Mouse (Mus musculus) CH12.LX (cell line): ENCODE results near the gene Olfr556. TPM values are rescaled to one million over a fixed set of nuclear protein-coding genes. Genes with fewer than 3 reads are reported as not detected.
"Not testable (repeated sequence)": the region's sequence is repeated elsewhere in the genome, so short reads cannot be mapped to it uniquely, and the experiment has no call there.

ENCODE experiments used
- DNase-seq: peaks from one replicate; pipeline ENCODE4 v3.0.0-alpha.2; 2013; ENCODE audit errors: extremely low read depth
- H3K27ac ChIP-seq: 2 replicates; pipeline ENCODE4 v1.5.1; 2012; ENCODE audit warnings: low read depth, mild to moderate bottlenecking, control low read depth, moderate library complexity; ENCODE audit not compliant: insufficient read depth
- H3K27me3 ChIP-seq: replicated peaks from 2 replicates; pipeline ENCODE3; 2012; ENCODE audit warnings: inconsistent platforms
- H3K36me3 ChIP-seq, 2 experiments: replicated peaks in 1 of 2; 2 replicates each; pipeline versions ENCODE3 to v1.6.1; 2012; ENCODE audit warnings: inconsistent platforms in 1 of 2, low read length in 1 of 2, mild to moderate bottlenecking in 1 of 2, mixed read lengths in 1 of 2, moderate library complexity in 1 of 2; ENCODE audit not compliant: control insufficient read depth in 1 of 2, insufficient read depth in 1 of 2
- H3K4me1 ChIP-seq, 2 experiments: 2 replicates each; pipeline ENCODE4 v1.6.1; 2012; ENCODE audit warnings: inconsistent platforms in 1 of 2, moderate library complexity in 1 of 2; ENCODE audit not compliant: insufficient read depth in 2 of 2, control insufficient read depth in 1 of 2
- H3K4me2 ChIP-seq: 2 replicates; pipeline ENCODE4 v1.6.1; 2012; ENCODE audit warnings: low read depth, mild to moderate bottlenecking, control low read depth; ENCODE audit not compliant: poor library complexity, insufficient read depth, severe bottlenecking
- H3K4me3 ChIP-seq, 3 experiments: fragments of 150-350 bp in 1 of 3; sonication (generic) in 1 of 3; replicated peaks in 1 of 3; 2 replicates each; pipeline versions ENCODE3 to v1.5.1; 2011 to 2012; ENCODE audit warnings: low read depth in 2 of 3, low read length in 2 of 3, mild to moderate bottlenecking in 2 of 3, moderate library complexity in 2 of 3, control low read depth in 1 of 3, improper control_type of control experiment in 1 of 3, inconsistent platforms in 1 of 3, mixed read lengths in 1 of 3; ENCODE audit not compliant: poor library complexity in 1 of 3
- H3K79me2 ChIP-seq: replicated peaks from 2 replicates; pipeline ENCODE4 v1.6.1; 2012; ENCODE audit warnings: mild to moderate bottlenecking, moderate library complexity; ENCODE audit not compliant: control insufficient read depth, poor library complexity, insufficient read depth, severe bottlenecking; ENCODE audit errors: extremely low read depth
- H3K9ac ChIP-seq: 2 replicates; pipeline ENCODE4 v1.6.1; 2012; ENCODE audit warnings: low read depth, mild to moderate bottlenecking, control low read depth, moderate library complexity; ENCODE audit not compliant: insufficient read depth
- H3K9me3 ChIP-seq: replicated peaks from 2 replicates; pipeline ENCODE3; 2012; ENCODE audit warnings: low read length, inconsistent platforms, mixed read lengths
- CHD2 ChIP-seq: IDR thresholded peaks from 2 replicates; pipeline ENCODE4 v1.6.1; 2011; ENCODE audit warnings: low read length, improper control_type of control experiment
- CTCF ChIP-seq, 2 experiments: IDR thresholded peaks in 1 of 2; conservative IDR thresholded peaks in 1 of 2; 2 replicates each; pipeline ENCODE4 v1.5.1; 2011 to 2012; ENCODE audit warnings: low read depth in 2 of 2, low read length in 2 of 2, improper control_type of control experiment in 1 of 2, inconsistent platforms in 1 of 2, mild to moderate bottlenecking in 1 of 2, moderate library complexity in 1 of 2
- E2F4 ChIP-seq: IDR thresholded peaks from 2 replicates; pipeline ENCODE4 v1.6.1; 2011; ENCODE audit warnings: low read depth, low read length, improper control_type of control experiment; ENCODE audit not compliant: insufficient replicate concordance
- EP300 ChIP-seq: IDR thresholded peaks from 2 replicates; pipeline ENCODE4 v1.6.1; 2011; ENCODE audit warnings: low read length, improper control_type of control experiment
- GABPA ChIP-seq: IDR thresholded peaks from 2 replicates; pipeline ENCODE4 v1.6.1; 2012; ENCODE audit warnings: low read depth, low read length, improper control_type of control experiment, inconsistent platforms; ENCODE audit not compliant: insufficient replicate concordance
- JUN ChIP-seq: IDR thresholded peaks from 2 replicates; pipeline ENCODE4 v1.6.1; 2011; ENCODE audit warnings: low read depth, mild to moderate bottlenecking, low read length, improper control_type of control experiment, moderate library complexity; ENCODE audit not compliant: insufficient read depth
- KAT2A ChIP-seq: IDR thresholded peaks from 2 replicates; pipeline ENCODE4 v1.6.1; 2012; ENCODE audit warnings: low read length, improper control_type of control experiment, inconsistent platforms; ENCODE audit not compliant: insufficient replicate concordance
- MAFK ChIP-seq: IDR thresholded peaks from 2 replicates; pipeline ENCODE4 v1.6.1; 2011; ENCODE audit warnings: low read length, improper control_type of control experiment; ENCODE audit not compliant: insufficient replicate concordance
- MAZ ChIP-seq: IDR thresholded peaks from 2 replicates; pipeline ENCODE4 v1.6.1; 2012; ENCODE audit warnings: low read depth, mild to moderate bottlenecking, inconsistent platforms, low read length, improper control_type of control experiment, moderate library complexity
- MXI1 ChIP-seq: IDR thresholded peaks from 2 replicates; pipeline ENCODE4 v1.6.1; 2011; ENCODE audit warnings: mild to moderate bottlenecking, low read depth, low read length, improper control_type of control experiment
- MYC ChIP-seq: IDR thresholded peaks from 2 replicates; pipeline ENCODE4 v1.6.1; 2011; ENCODE audit warnings: low read depth, mild to moderate bottlenecking, improper control_type of control experiment, low read length
- NRF1 ChIP-seq: IDR thresholded peaks from 2 replicates; pipeline ENCODE4 v1.6.1; 2014; ENCODE audit warnings: low read depth, mild to moderate bottlenecking, inconsistent platforms, low read length, improper control_type of control experiment, moderate library complexity
- PAX5 ChIP-seq: IDR thresholded peaks from 2 replicates; pipeline ENCODE4 v1.6.1; 2012; ENCODE audit warnings: low read length, inconsistent platforms, mixed read lengths
- POLR2AphosphoS2 ChIP-seq: IDR thresholded peaks from 2 replicates; pipeline ENCODE4 v1.6.1; 2011; ENCODE audit warnings: low read depth, low read length, improper control_type of control experiment
- RAD21 ChIP-seq: IDR thresholded peaks from 2 replicates; pipeline ENCODE4 v1.6.1; 2011; ENCODE audit warnings: low read depth, mild to moderate bottlenecking, low read length, improper control_type of control experiment, moderate library complexity
- SIN3A ChIP-seq: IDR thresholded peaks from 2 replicates; pipeline ENCODE4 v1.6.1; 2012; ENCODE audit warnings: low read length, improper control_type of control experiment, inconsistent platforms
- UBTF ChIP-seq: IDR thresholded peaks from 2 replicates; pipeline ENCODE4 v1.6.1; 2012; ENCODE audit warnings: low read depth, mild to moderate bottlenecking, inconsistent platforms, low read length, improper control_type of control experiment, moderate library complexity
- USF2 ChIP-seq: conservative IDR thresholded peaks from 2 replicates; pipeline ENCODE4 v1.6.1; 2011; ENCODE audit warnings: low read depth, low read length, improper control_type of control experiment
- ZC3H11A ChIP-seq: IDR thresholded peaks from 2 replicates; pipeline ENCODE4 v1.6.1; 2012; ENCODE audit warnings: low read depth, mild to moderate bottlenecking, inconsistent platforms, low read length, improper control_type of control experiment
- ZNF384 ChIP-seq: IDR thresholded peaks from 2 replicates; pipeline ENCODE4 v1.6.1; 2012; ENCODE audit warnings: low read depth, low read length, improper control_type of control experiment, inconsistent platforms
- dilution Hi-C: fragments of 300-500 bp; cut with MboI; formaldehyde crosslinking; loops from 2 replicates; pipeline ENCODE4 v1.14.3; 2020; ENCODE audit warnings: low sequenced_read_pairs; ENCODE audit not compliant: extremely low pct_unique_long_range_greater_than_20kb, extremely low pct_ligation_motif_present
- in situ Hi-C: fragments of 300-500 bp; cut with MboI; formaldehyde crosslinking; loops from 3 replicates; pipeline ENCODE4 v1.14.3; 2019; ENCODE audit warnings: low sequenced_read_pairs, low pct_ligation_motif_present, low pct_unique_long_range_greater_than_20kb, mixed read lengths
- polyA plus RNA-seq: library from polyadenylated mRNA; unstranded; fragments of >175 nt; gene quantifications from 2 replicates; pipeline ENCODE4 v1.2.1, GENCODE M21; 2012; ENCODE audit warnings: low read depth; ENCODE audit not compliant: insufficient read length
- total RNA-seq, 2 experiments: library from RNA; depleted of rRNA; stranded (reverse); fragments of 300-350 nt in 1 of 2; fragments of >200 nt in 1 of 2; gene quantifications; 2 replicates each; pipeline ENCODE4 v1.2.3; 2012 to 2014

The Olfr556 gene
- total and polyA plus RNA-seq, 3 experiments: not detected

- no peak within 1 kb of the TSS for H3K4me2 ChIP-seq
- H3K79me2 ChIP-seq: no peaks in the 10 kb centered on the region
- no peaks in the 10 kb centered on the region for H3K9me3 ChIP-seq
- H3K4me3 ChIP-seq: no peak within 1 kb of the TSS
- dilution Hi-C loops (no loop called here), in situ Hi-C loops (loop anchor here (5.0 kb wide), 1 partner anchor 131 kb away; no protein-coding TSS in a partner anchor)
- no peak for DNase-seq
- H3K27me3 ChIP-seq: no peaks in the 10 kb centered on the region
- H3K36me3 ChIP-seq: no peaks in the 10 kb centered on the region
- H3K4me1 ChIP-seq: no peaks in the 10 kb centered on the region
- no peak within 1 kb of the TSS for H3K9ac ChIP-seq
- H3K27ac ChIP-seq: no peak within 1 kb of the TSS
- TF ChIP-seq MAFK (no peak), USF2 (no peak), JUN (no peak), MAZ (no peak), ZNF384 (no peak), MYC (no peak), POLR2AphosphoS2 (no peak), PAX5 (no peak), E2F4 (no peak), RAD21 (no peak), UBTF (no peak), GABPA (no peak), ZC3H11A (no peak), EP300 (no peak), NRF1 (no peak), KAT2A (no peak), MXI1 (no peak), SIN3A (no peak), CHD2 (no peak), CTCF (conservative IDR thresholded peaks at IDR 0.05 in 1 of 2, IDR thresholded peaks at IDR 0.05 in 1 of 2; ENCODE audit: low read depth in 2 of 2, low read length in 2 of 2) (no peak)
These were observed 26.6 kb upstream of the Olfr556 start, which contains the start of gene Olfr554 for GRCm38 (mm10) chr7:102638132-102638531. Gene Olfr554 (plus strand): TSS chr7:102638432.

DNA sequence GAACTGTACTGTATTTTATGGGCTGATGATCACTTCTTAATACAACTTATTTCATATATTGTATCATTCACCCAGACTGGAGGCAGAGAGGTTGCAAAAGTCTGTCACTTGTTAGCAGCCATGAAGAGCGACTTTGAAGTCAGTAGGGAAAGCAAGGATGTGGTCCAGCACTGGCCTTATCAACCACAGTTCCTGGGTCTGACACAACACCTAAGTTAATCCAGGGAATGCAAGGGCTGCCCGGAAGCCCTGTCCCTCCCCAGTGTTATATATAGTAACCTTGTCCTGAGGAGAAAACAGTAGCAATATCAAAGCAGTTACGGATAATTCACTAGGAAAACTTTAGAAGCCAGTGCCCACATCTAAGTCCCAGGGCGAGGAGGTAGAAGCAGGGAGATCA, 19.8 kb upstream of the Olfr556 start:
- H3K4me1 ChIP-seq, DNase-seq, H3K4me3 ChIP-seq, H3K4me2 ChIP-seq, H3K79me2 ChIP-seq, H3K36me3 ChIP-seq, dilution Hi-C loops, H3K27me3 ChIP-seq, in situ Hi-C loops, H3K27ac ChIP-seq, H3K9me3 ChIP-seq, H3K9ac ChIP-seq: not testable (repeated sequence)
